Mouse (Mus musculus) megakaryocyte, embryonic 14.5 days (primary cell): ENCODE results near the gene Cpt1a. TPM values are rescaled to one million over a fixed set of nuclear protein-coding genes. Genes with fewer than 3 reads are reported as not detected.
A peak's percentile ranks its signal among the peaks of the same experiment; 100 is the strongest.

Experiments
- H3K27me3 ChIP-seq: replicated peaks from 2 replicates; pipeline ENCODE3; 2012; ENCODE audit warnings: inconsistent platforms
- H3K36me3 ChIP-seq: replicated peaks from 2 replicates; pipeline ENCODE3; 2012; ENCODE audit warnings: low read length, inconsistent platforms, mixed read lengths
- H3K4me1 ChIP-seq: 2 replicates; pipeline ENCODE4 v1.6.1; 2012; ENCODE audit warnings: inconsistent platforms
- H3K4me3 ChIP-seq: replicated peaks from 2 replicates; pipeline ENCODE3; 2012; ENCODE audit warnings: moderate library complexity, mild to moderate bottlenecking, inconsistent platforms
- H3K9me3 ChIP-seq: 2 replicates; pipeline ENCODE4 v1.6.1; 2012; ENCODE audit warnings: inconsistent platforms
- FLI1 ChIP-seq: IDR thresholded peaks from 2 replicates; pipeline ENCODE4 v1.6.1; 2012; ENCODE audit warnings: low read length, inconsistent platforms, mixed read lengths
- GATA1 ChIP-seq: IDR thresholded peaks from 3 replicates; pipeline ENCODE4 v1.6.1; 2012; ENCODE audit warnings: mixed read lengths, low read length, inconsistent platforms, borderline replicate concordance
- polyA plus RNA-seq: library from polyadenylated mRNA; stranded (reverse); fragments of >175 nt; gene quantifications from 2 replicates; pipeline ENCODE4 v1.2.3, GENCODE M21; 2012; ENCODE audit warnings: low replicate concordance; ENCODE audit not compliant: insufficient read depth

Cpt1a gene
- polyA plus RNA-seq, 1 experiment: 6.7 TPM

DNA sequence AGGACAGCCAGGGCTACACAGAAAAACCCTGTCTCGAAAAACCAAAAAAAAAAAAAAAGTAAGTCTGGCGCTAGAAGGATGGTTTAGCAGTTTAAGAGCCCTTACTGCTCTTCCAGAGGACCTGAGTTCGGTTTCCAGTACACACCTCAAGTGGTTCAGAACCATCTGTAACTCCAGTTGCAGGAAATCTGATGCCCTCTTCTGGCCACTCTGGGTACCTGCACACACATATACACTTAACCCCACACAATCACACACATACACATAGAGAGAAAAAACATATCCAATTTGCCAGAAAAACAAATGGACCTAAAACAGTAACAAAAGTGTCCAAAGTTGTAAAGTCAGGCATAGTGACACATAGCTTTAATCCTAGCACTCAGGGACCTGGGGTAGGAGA, 43.0 kb downstream of the Cpt1a start:
- H3K36me3 ChIP-seq: peaks cover 100% of the 10 kb centered on the region
- no peak for TF ChIP-seq GATA1
- TF ChIP-seq FLI1: no peak
- no peaks in the 10 kb centered on the region for H3K27me3 ChIP-seq
- peaks cover 9% of the 10 kb centered on the region for H3K9me3 ChIP-seq
- H3K4me1 ChIP-seq: peaks cover 10% of the 10 kb centered on the region
- no peak overlapping the region for H3K4me3 ChIP-seq

- H3K9me3 ChIP-seq: peaks cover 9% of the 10 kb centered on the region
- H3K4me3 ChIP-seq: no peak overlapping the region
- peaks cover 95% of the 10 kb centered on the region for H3K36me3 ChIP-seq
- H3K27me3 ChIP-seq: no peaks in the 10 kb centered on the region
- TF ChIP-seq FLI1 (no peak), GATA1 (no peak)
- H3K4me1 ChIP-seq: no peaks in the 10 kb centered on the region
Measured at GRCm38 (mm10) chr19:3368276-3368675, 46.1 kb downstream of the Cpt1a start.

GRCm38 (mm10) chr19:3373380-3373779, 51.2 kb downstream of the Cpt1a start:
- H3K4me1 ChIP-seq: peaks cover 23% of the 10 kb centered on the region
- H3K27me3 ChIP-seq: no peaks in the 10 kb centered on the region
- no peaks in the 10 kb centered on the region for H3K9me3 ChIP-seq
- H3K4me3 ChIP-seq: no peak overlapping the region
- TF ChIP-seq FLI1 (no peak), GATA1 (no peak)
- H3K36me3 ChIP-seq: peaks cover 95% of the 10 kb centered on the region

- H3K4me1 ChIP-seq: peaks cover 24% of the 10 kb centered on the region
- no peaks in the 10 kb centered on the region for H3K27me3 ChIP-seq
- H3K36me3 ChIP-seq: peaks cover 95% of the 10 kb centered on the region
- H3K9me3 ChIP-seq: no peaks in the 10 kb centered on the region
- H3K4me3 ChIP-seq: no peak overlapping the region
- TF ChIP-seq GATA1 (no peak), FLI1 (no peak)
Measured at GRCm38 (mm10) chr19:3374028-3374427, 51.9 kb downstream of the Cpt1a start.

- H3K4me3 ChIP-seq: no peak overlapping the region
- TF ChIP-seq GATA1 (no peak), FLI1 (no peak)
- no peaks in the 10 kb centered on the region for H3K27me3 ChIP-seq
- peaks cover 95% of the 10 kb centered on the region for H3K36me3 ChIP-seq
- no peaks in the 10 kb centered on the region for H3K9me3 ChIP-seq
- H3K4me1 ChIP-seq: peaks cover 24% of the 10 kb centered on the region
Measured at GRCm38 (mm10) chr19:3375945-3376495, 53.9 kb downstream of the Cpt1a start.

DNA sequence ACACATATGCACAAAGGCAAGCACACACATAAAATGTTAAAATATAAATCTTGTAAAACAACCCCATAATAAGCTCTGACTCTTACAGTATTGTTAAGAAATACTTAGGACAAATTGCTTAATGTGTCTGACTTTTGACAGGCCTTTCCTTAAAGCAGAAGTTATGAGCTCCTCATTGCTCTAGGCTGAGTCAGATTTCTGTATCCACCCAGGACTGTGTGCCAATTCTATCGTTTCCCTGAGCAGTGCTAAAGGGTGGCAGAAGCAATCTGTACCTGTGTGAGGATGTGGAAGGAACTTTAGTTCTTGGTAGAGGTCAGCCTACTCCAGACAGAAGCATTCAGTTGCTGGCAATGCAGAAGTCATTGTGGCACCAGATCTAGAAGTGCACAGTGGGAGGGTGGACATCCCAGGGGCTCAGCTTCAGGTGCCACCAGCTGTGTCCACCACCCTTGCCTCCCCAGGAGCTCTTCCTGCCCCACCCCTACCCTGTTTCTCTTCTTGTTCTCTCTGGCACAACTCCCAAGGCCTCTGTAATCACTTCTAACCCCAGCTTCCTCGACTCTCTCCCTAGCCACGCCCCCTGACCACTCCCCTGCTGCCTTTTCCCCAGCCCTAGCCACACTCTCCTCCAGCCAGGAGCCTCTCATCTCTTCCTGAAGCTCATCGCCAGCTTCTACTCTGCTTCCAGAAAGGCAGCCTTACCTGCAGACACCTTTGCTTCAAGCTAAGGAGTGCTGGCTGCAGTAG, 55.0 kb downstream of the Cpt1a start:
- Histone ChIP-seq H3K9me3 (no peaks in the 10 kb centered on the region), H3K4me1 (peaks cover 33% of the 10 kb centered on the region), H3K27me3 (no peaks in the 10 kb centered on the region), H3K36me3 (peaks cover 95% of the 10 kb centered on the region), H3K4me3 (peak overlapping the region; percentile 13)
- TF ChIP-seq GATA1: no peak
- TF ChIP-seq FLI1: no peak

DNA sequence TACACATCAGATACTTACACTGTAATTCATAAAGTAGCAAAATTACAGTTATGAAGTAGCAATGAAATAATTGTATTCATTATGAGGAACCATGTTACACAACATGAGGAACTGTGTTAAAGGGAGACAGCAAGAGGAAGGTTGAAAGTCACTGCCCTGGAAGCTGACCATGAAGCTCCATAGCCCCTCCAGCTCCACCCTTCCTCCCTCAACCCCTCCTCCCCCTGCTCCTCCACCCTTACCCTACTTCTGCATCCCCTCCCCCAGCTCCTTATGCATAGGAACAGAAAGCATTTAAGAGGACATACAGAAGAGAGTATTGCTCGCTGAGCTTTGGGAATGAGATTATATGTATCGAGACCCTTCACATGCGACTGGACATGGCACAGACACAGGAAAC, 56.5 kb downstream of the Cpt1a start:
- Histone ChIP-seq H3K27me3 (no peaks in the 10 kb centered on the region), H3K9me3 (no peaks in the 10 kb centered on the region), H3K4me1 (peaks cover 33% of the 10 kb centered on the region), H3K4me3 (no peak overlapping the region), H3K36me3 (peaks cover 91% of the 10 kb centered on the region)
- no peak for TF ChIP-seq GATA1
- TF ChIP-seq FLI1: no peak

DNA sequence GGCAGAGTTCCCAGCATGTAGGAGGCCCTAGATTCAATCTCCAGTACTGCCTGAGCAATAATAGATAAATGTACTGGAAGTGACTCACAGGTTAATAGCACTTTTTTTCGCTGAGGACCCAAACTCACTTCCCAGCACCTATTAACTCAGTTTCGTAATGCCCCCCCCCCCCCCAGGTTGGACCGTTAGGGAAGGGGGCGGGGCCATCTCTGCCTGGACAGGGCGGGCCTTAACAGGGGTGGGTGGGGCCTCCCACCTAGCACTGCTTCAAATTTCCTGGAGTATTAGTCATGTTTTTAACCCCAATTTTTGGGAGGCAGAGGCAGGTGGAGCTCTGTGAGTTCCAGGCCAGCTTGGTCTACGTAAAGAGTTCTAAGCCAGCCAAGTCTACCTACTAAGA, 65.9 kb downstream of the Cpt1a start:
- Histone ChIP-seq H3K36me3 (peaks cover 34% of the 10 kb centered on the region), H3K4me3 (no peak overlapping the region), H3K4me1 (peaks cover 16% of the 10 kb centered on the region), H3K27me3 (peaks cover 2% of the 10 kb centered on the region), H3K9me3 (peaks cover 10% of the 10 kb centered on the region)
- TF ChIP-seq FLI1 (no peak), GATA1 (no peak)

- Histone ChIP-seq H3K36me3 (peaks cover 31% of the 10 kb centered on the region), H3K27me3 (peaks cover 4% of the 10 kb centered on the region), H3K4me3 (peak within 1 kb of the TSS; percentile 93), H3K9me3 (peaks cover 10% of the 10 kb centered on the region), H3K4me1 (peaks cover 16% of the 10 kb centered on the region)
- TF ChIP-seq FLI1: no peak
- TF ChIP-seq GATA1: no peak
Measured at GRCm38 (mm10) chr19:3388629-3389057, 66.5 kb downstream of the Cpt1a start, which contains the start of gene Tesmin. Tesmin (plus strand) TSS chr19:3388857.

DNA sequence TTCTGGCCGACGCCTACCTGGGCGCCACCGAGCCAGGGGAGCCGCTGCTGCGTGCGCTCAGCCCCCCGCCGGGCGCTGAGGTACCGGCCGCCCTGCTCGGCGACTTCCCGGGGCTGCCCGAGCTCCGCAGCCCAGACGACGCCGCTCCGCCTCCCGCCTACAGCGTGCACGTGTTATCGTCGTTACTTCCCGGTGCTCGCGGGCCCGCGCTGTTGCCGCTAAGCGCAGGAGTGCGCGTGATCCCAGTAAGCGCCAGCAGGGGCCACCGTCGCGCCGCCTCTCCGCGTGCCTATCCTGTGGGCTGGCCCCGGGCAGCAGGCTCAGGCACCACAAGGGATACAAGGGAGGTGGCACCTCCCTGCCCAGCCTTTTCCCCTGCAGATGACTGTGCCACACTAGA, 67.0 kb downstream of the Cpt1a start:
- Histone ChIP-seq H3K36me3 (peaks cover 27% of the 10 kb centered on the region), H3K4me1 (peaks cover 16% of the 10 kb centered on the region), H3K9me3 (peaks cover 10% of the 10 kb centered on the region), H3K27me3 (peaks cover 8% of the 10 kb centered on the region), H3K4me3 (peak overlapping the region; percentile 93)
- TF ChIP-seq FLI1: no peak

DNA sequence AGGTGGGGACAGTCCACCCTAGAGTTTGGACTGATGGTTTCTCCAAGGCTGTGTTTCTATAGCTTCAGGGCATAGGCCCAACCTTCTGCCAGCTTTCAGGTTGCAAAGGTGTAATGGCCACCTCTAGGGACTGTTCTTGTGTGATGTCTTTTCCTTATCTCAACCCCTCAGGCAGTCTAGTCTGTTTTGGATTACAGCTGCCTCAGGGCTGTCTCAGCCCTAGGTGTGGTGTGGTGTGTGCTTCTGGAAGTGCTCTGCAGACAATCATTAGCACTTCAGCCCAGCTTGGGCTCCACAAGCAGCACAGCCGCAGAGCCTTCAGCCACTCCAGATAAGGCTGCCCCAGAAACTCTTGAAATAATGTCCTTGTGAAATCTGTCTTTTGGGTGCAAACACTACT, 70.2 kb downstream of the Cpt1a start:
- TF ChIP-seq FLI1: no peak
- TF ChIP-seq GATA1: no peak
- Histone ChIP-seq H3K9me3 (peaks cover 10% of the 10 kb centered on the region), H3K36me3 (peaks cover 3% of the 10 kb centered on the region), H3K4me3 (no peak overlapping the region), H3K4me1 (peaks cover 24% of the 10 kb centered on the region), H3K27me3 (peaks cover 21% of the 10 kb centered on the region)
